Mouse (Mus musculus) neural tube, embryonic 15.5 days (tissue): ENCODE measurements around the gene Isoc2a. TPM values are rescaled to one million over a fixed set of nuclear protein-coding genes. Genes with fewer than 3 reads are reported as not detected.
"Not testable (repeated sequence)": the region's sequence is repeated elsewhere in the genome, so short reads cannot be mapped to it uniquely, and the experiment has no call there.

Experiments used
- ATAC-seq: fragments of 200-750 bp; cut with Nextera tagmentation; 2 replicates; pipeline ENCODE4 v1.8.0; 2017; ENCODE audit warnings: mild to moderate bottlenecking, moderate TSS enrichment, moderate library complexity; ENCODE audit not compliant: low FRiP score
- H3K27ac ChIP-seq: fragments of 300-500 bp; sonication (generic); replicated peaks from 2 replicates; pipeline ENCODE4 v1.5.1; 2015; ENCODE audit warnings: mild to moderate bottlenecking, inconsistent platforms
- H3K27me3 ChIP-seq: fragments of 300-500 bp; sonication (generic); replicated peaks from 2 replicates; pipeline ENCODE4 v1.6.1; 2015; ENCODE audit warnings: inconsistent platforms
- H3K36me3 ChIP-seq: fragments of 300-500 bp; sonication (generic); 2 replicates; pipeline ENCODE4 v1.6.1; 2015; ENCODE audit warnings: inconsistent platforms
- H3K4me1 ChIP-seq: fragments of 300-500 bp; sonication (generic); 2 replicates; pipeline ENCODE4 v1.6.1; 2015; ENCODE audit warnings: inconsistent platforms
- H3K4me2 ChIP-seq: fragments of 300-500 bp; sonication (generic); 2 replicates; pipeline ENCODE4 v1.6.1; 2015; ENCODE audit warnings: inconsistent platforms, mild to moderate bottlenecking, moderate library complexity
- H3K4me3 ChIP-seq: fragments of 300-500 bp; sonication (generic); replicated peaks from 2 replicates; pipeline ENCODE4 v1.5.1; 2015; ENCODE audit warnings: mild to moderate bottlenecking, inconsistent platforms
- H3K9ac ChIP-seq: fragments of 300-500 bp; sonication (generic); replicated peaks from 2 replicates; pipeline ENCODE4 v1.6.1; 2015; ENCODE audit warnings: mild to moderate bottlenecking, inconsistent platforms
- H3K9me3 ChIP-seq: fragments of 300-500 bp; sonication (generic); replicated peaks from 2 replicates; pipeline ENCODE4 v1.6.1; 2016; ENCODE audit warnings: inconsistent platforms
- WGBS: fragments of 180-500 bp; shearing (Covaris S2); methylation state at CpG from one replicate; pipeline ENCODE4 v1.1.7; 2015; ENCODE audit warnings: mixed read lengths; 5-methylcytosine and 5-hydroxymethylcytosine counted together
- polyA plus RNA-seq: library from polyadenylated mRNA; unstranded; fragments of >200 nt; fragmentation: Nextera tagmentation; extraction: Ambion mirVana; gene quantifications from 2 replicates; pipeline ENCODE4 v1.2.1, GENCODE M21; 2015

Gene Isoc2a
- polyA plus RNA-seq, 1 experiment from 2014 or later = 0.51 TPM

DNA sequence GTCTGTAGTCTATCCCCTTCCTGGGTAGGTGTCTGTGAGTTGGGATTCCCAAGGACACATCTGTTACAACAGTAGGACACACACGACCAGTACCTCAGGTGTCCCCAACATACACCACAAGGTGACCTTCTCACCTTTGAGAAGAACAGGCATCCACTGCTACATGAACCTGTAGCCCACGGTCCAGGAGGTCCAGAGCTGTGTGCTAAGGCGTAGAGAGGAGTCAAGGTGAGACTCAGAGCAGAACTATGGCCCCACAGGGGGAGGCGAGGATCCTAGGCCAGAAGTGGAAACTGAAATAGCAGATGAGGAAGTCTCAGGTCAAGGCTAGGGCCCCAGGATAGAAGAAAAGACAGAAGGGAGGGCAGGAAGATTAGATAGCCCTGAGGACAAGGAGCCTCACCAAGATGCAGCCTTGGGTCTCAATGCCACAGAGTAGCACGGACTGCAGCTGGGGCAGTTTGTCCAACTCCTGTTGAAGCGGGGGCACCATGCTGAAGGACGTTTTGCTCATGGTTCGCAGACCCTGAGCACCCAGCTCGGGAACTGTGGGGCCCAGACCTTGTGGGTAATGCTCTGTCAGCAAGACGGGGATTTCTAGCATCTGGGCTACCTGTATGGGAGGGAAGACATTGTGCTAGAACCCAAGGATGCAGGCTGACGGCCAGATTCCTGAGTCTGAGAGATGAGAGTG lies 26.2 kb upstream of the Isoc2a start:
- H3K4me3 ChIP-seq = no peak overlapping the region
- H3K27ac ChIP-seq = no peak overlapping the region
- WGBS = 83% methylated on average over 11 of the region's 11 CpGs
- no peaks in the 10 kb centered on the region for H3K9me3 ChIP-seq
- 0 out of 2 replicates have a peak, but pooled peaks cover 4% of the 10 kb centered on the region for H3K27me3 ChIP-seq
- H3K36me3 ChIP-seq = no peaks in the 10 kb centered on the region
- no peak for ATAC-seq
- H3K4me2 ChIP-seq = no peak overlapping the region
- no peaks in the 10 kb centered on the region for H3K4me1 ChIP-seq
- H3K9ac ChIP-seq = no peak overlapping the region

- H3K27me3 ChIP-seq = 0 out of 2 replicates have a peak, but pooled peaks cover 4% of the 10 kb centered on the region
- H3K27ac ChIP-seq = no peak overlapping the region
- 70% methylated on average over 8 of the region's 8 CpGs for whole genome bisulfite sequencing
- H3K9ac ChIP-seq = no peak overlapping the region
- H3K4me3 ChIP-seq = no peak overlapping the region
- H3K4me1 ChIP-seq = no peaks in the 10 kb centered on the region
- ATAC-seq = no peak
- no peaks in the 10 kb centered on the region for H3K36me3 ChIP-seq
- no peak overlapping the region for H3K4me2 ChIP-seq
- no peaks in the 10 kb centered on the region for H3K9me3 ChIP-seq
Observed at GRCm38 (mm10) chr7:4851315-4851688, 25.7 kb upstream of the Isoc2a start.

- ATAC-seq = no peak
- H3K4me2 ChIP-seq = no peak overlapping the region
- 82% methylated on average over 3 of the region's 3 CpGs for WGBS
Observed at GRCm38 (mm10) chr7:4853613-4854012, 23.3 kb upstream of the Isoc2a start.

DNA sequence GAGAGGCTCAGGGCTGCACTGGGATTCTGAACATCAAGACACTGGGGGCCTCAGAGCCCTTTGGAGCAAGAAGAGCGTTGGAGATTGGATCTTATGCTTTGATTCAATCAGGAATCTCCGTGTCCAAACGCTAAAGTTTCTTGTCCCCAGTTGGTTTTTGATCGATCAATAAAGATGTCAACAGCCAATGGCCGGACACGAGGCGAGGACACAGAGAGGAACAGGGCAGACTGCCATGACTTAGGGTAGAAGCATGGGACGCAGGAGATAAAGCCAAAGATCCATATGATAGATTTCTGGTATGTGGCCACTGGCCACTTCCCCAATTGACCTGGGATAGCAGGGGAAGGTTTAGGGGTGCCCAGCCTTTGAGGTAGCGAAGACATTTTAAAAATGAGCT lies 20.4 kb upstream of the Isoc2a start:
- Histone ChIP-seq H3K27me3 (no peaks in the 10 kb centered on the region), H3K4me2 (no peak overlapping the region), H3K4me3 (no peak overlapping the region), H3K9me3 (no peaks in the 10 kb centered on the region), H3K27ac (no peak overlapping the region), H3K4me1 (no peaks in the 10 kb centered on the region), H3K36me3 (no peaks in the 10 kb centered on the region), H3K9ac (no peak overlapping the region)
- ATAC-seq = no peak
- 88% methylated on average over 9 of the region's 9 CpGs for WGBS

More at GRCm38 (mm10) chr7:4853613-4854012, 23.3 kb upstream of the Isoc2a start:
- H3K27ac ChIP-seq = no peak overlapping the region
- no peak overlapping the region for H3K9ac ChIP-seq
- H3K4me1 ChIP-seq = no peaks in the 10 kb centered on the region
- no peak overlapping the region for H3K4me3 ChIP-seq
- no peaks in the 10 kb centered on the region for H3K9me3 ChIP-seq
- H3K36me3 ChIP-seq = no peaks in the 10 kb centered on the region
- H3K27me3 ChIP-seq = no peaks in the 10 kb centered on the region

DNA sequence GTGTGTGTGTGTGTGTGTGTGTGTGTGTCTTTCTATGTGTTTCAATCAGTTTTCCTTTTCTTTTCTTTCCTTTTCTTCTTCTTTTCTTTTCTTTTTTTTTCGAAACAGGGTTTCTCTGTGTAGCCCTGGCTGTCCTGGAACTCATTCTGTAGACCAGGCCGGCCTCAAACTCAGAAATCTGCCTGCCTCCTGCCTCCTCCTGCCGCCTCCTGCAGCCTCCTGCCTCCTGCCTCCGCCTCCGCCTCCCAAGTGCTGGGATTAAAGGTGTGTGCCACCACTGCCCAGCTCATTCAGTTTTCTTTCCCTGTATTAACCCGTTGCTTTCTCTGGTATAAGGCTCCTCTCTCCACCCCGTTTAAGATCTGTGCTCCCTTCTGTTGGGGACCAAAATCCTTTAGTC lies 19.6 kb upstream of the Isoc2a start:
- Histone ChIP-seq H3K9me3 (no peaks in the 10 kb centered on the region), H3K27me3 (no peaks in the 10 kb centered on the region), H3K4me2 (no peak overlapping the region), H3K27ac (no peak overlapping the region), H3K4me3 (no peak overlapping the region), H3K4me1 (no peaks in the 10 kb centered on the region), H3K36me3 (no peaks in the 10 kb centered on the region), H3K9ac (no peak overlapping the region)
- WGBS = 72% methylated on average over 6 of the region's 7 CpGs
- ATAC-seq = no peak

DNA sequence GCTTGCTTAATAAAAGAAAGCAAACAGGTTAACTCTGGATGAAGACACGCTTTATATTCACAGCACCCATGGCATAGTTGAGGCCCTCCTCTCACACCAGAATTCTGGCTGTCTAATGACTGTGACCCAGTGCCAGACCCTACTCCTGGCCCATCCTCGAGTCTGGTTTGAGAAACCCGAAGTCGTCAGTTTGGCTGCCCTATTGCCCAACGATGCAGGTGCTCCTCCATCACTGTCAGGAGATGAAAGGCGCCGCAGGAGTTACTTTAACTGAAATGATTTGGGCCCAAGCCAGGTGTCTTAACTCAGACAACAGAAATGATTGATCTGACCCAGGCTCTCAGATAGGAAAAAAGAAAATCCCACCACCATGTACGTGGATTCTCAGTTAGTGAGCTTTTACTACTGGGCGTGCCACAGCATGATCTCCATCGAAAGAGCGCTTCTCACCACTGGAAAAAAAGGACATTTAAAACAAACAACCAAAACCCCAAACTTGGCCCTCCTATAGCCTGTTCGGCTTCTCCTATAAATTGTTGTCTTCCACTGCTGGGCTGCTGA lies 17.5 kb upstream of the Isoc2a start:
- H3K27ac ChIP-seq = no peak overlapping the region
- ATAC-seq = no peak
- 71% methylated on average over 12 of the region's 12 CpGs for WGBS

GRCm38 (mm10) chr7:4860926-4861325 lies 16.0 kb upstream of the Isoc2a start:
- H3K27ac ChIP-seq, H3K9ac ChIP-seq, H3K4me2 ChIP-seq, H3K4me1 ChIP-seq, H3K36me3 ChIP-seq, H3K27me3 ChIP-seq, ATAC-seq, H3K4me3 ChIP-seq, H3K9me3 ChIP-seq: not testable (repeated sequence)
- WGBS = 83% methylated on average over 3 of the region's 3 CpGs

More for the DNA sequence above, 17.5 kb upstream of the Isoc2a start:
- Histone ChIP-seq H3K9me3 (no peaks in the 10 kb centered on the region), H3K4me1 (no peaks in the 10 kb centered on the region), H3K27me3 (no peaks in the 10 kb centered on the region), H3K4me3 (no peak overlapping the region), H3K36me3 (no peaks in the 10 kb centered on the region), H3K9ac (no peak overlapping the region), H3K4me2 (no peak overlapping the region)

DNA sequence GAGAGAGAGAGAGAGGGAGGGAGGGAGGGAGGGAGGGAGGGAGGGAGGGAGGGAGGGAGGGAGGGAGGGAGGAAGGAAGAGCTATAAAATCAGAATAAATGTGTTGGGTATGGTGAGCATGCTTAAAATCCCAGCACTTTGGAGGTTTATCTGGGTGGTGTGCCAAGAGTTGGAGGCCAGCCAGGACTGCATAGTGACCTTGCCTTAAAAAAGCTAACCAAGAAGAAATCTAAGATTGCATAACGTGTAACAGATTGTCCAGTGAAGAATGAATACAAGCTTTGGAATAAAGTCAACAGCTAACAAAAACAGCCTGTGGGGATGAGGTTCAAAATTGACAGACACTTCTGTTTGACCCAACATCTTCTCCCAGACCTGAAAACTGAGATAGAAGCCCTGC lies 13.9 kb upstream of the Isoc2a start:
- H3K9ac ChIP-seq = no peak overlapping the region
- no peak overlapping the region for H3K27ac ChIP-seq
- H3K4me1 ChIP-seq = peaks cover 17% of the 10 kb centered on the region
- no peak for ATAC-seq
- H3K36me3 ChIP-seq = no peaks in the 10 kb centered on the region
- no peak overlapping the region for H3K4me2 ChIP-seq
- H3K27me3 ChIP-seq = no peaks in the 10 kb centered on the region
- WGBS = 70% methylated on average over 1 of the region's 1 CpGs
- H3K9me3 ChIP-seq = no peaks in the 10 kb centered on the region
- H3K4me3 ChIP-seq = no peak overlapping the region

- no peak overlapping the region for H3K4me2 ChIP-seq
- no peak for ATAC-seq
- H3K9ac ChIP-seq = no peak overlapping the region
- no peaks in the 10 kb centered on the region for H3K36me3 ChIP-seq
- 81% methylated on average over 7 of the region's 7 CpGs for WGBS
- no peak overlapping the region for H3K4me3 ChIP-seq
- H3K27ac ChIP-seq = no peak overlapping the region
- H3K4me1 ChIP-seq = peaks cover 17% of the 10 kb centered on the region
- no peaks in the 10 kb centered on the region for H3K27me3 ChIP-seq
- H3K9me3 ChIP-seq = no peaks in the 10 kb centered on the region
Observed at GRCm38 (mm10) chr7:4863541-4864080, 13.3 kb upstream of the Isoc2a start.

DNA sequence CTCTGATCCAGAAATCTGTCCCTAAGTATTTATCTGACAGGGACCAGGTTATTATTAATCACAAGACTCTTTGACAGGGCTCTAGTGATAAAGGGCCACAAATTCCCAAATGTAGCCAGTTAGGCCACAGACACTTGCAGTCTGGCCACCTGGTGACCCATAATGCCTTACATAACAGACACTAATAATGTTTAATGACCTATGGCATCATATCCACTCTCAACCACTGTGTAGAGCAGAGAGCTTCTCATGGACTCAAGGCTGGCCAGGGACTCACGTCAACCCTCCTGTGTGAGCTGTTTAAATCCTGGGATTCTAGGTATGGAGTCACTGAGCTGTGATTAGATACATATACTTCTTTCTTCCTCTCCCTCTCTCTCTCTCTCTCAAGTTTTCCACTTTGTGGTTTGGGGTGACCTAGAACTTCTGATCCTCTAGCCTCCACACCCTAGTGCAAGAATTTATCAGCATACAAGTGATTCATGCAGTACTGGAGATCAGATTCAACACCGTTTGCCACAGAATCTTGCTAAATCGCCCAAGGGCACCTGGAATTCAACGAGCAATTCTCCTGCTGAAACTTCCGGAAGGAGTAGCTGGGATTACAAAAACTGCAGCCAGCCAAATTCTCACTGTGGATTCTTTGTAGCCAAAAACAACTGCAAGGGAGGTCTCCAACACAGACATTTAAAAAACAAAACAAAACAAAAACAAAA lies 12.7 kb upstream of the Isoc2a start:
- Histone ChIP-seq H3K27ac (no peak overlapping the region), H3K9ac (no peak overlapping the region), H3K4me1 (peaks cover 17% of the 10 kb centered on the region), H3K36me3 (no peaks in the 10 kb centered on the region), H3K4me2 (no peak overlapping the region), H3K4me3 (no peak overlapping the region), H3K27me3 (no peaks in the 10 kb centered on the region), H3K9me3 (no peaks in the 10 kb centered on the region)
- WGBS = 84% methylated on average over 5 of the region's 5 CpGs
- ATAC-seq = no peak

DNA sequence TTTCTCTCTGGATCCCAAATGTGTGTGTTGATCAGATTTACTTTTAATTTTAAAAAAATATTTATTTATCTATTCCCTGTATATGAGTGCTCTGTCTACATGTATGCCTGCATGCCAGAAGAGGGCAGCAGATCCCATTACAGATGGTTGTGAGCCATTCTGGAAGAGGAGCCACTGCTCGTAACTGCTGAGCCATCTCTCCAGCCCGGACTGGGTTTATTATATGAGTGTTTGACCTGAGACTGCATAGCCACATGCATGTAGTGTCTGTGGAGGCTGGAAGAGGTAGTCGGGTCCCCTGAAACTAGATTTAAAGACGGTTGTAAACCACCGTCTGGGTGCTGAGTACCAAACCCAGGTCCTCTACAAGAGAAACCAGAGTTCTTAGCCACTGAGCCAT lies 11.9 kb upstream of the Isoc2a start:
- Histone ChIP-seq H3K9ac (no peak overlapping the region), H3K36me3 (no peaks in the 10 kb centered on the region), H3K27me3 (no peaks in the 10 kb centered on the region), H3K4me3 (peak overlapping the region; percentile 51), H3K27ac (peak overlapping the region; percentile 79), H3K4me1 (peaks cover 17% of the 10 kb centered on the region), H3K4me2 (peak overlapping the region; percentile 71), H3K9me3 (no peaks in the 10 kb centered on the region)
- ATAC-seq = peak; percentile 30
- 58% methylated on average over 5 of the region's 5 CpGs for WGBS
